Mouse (Mus musculus) forebrain, embryonic 12.5 days (tissue): ENCODE measurements around the gene Adcy9. TPM values are rescaled to one million over a fixed set of nuclear protein-coding genes. Genes with fewer than 3 reads are reported as not detected.

Source experiments
- ATAC-seq: fragments of 200-750 bp; cut with Nextera tagmentation; 2 replicates; pipeline ENCODE4 v1.8.0; 2017; ENCODE audit warnings: moderate TSS enrichment; ENCODE audit not compliant: low FRiP score
- H3K27ac ChIP-seq: fragments of 300-500 bp; sonication (generic); 2 replicates; pipeline ENCODE4 v1.5.1; 2016; ENCODE audit warnings: mild to moderate bottlenecking
- H3K27me3 ChIP-seq: fragments of 300-500 bp; sonication (generic); 2 replicates; pipeline ENCODE4 v1.6.1; 2016; ENCODE audit warnings: mild to moderate bottlenecking
- H3K36me3 ChIP-seq: fragments of 300-500 bp; sonication (generic); replicated peaks from 2 replicates; pipeline ENCODE4 v1.6.1; 2016; ENCODE audit warnings: mild to moderate bottlenecking
- H3K4me1 ChIP-seq: fragments of 300-500 bp; sonication (generic); 2 replicates; pipeline ENCODE4 v1.6.1; 2016
- H3K4me2 ChIP-seq: fragments of 300-500 bp; sonication (generic); 2 replicates; pipeline ENCODE4 v1.6.1; 2016; ENCODE audit warnings: mild to moderate bottlenecking, moderate library complexity
- H3K4me3 ChIP-seq: fragments of 300-500 bp; sonication (generic); replicated peaks from 2 replicates; pipeline ENCODE4 v1.5.1; 2016; ENCODE audit warnings: mild to moderate bottlenecking
- H3K9ac ChIP-seq: fragments of 300-500 bp; sonication (generic); 2 replicates; pipeline ENCODE4 v1.6.1; 2016; ENCODE audit warnings: mild to moderate bottlenecking
- H3K9me3 ChIP-seq: fragments of 300-500 bp; sonication (generic); 2 replicates; pipeline ENCODE4 v1.6.1; 2016
- WGBS: fragments of 180-500 bp; shearing (Covaris S2); methylation state at CpG from one replicate; pipeline ENCODE4 v1.1.7; 2016; 5-methylcytosine and 5-hydroxymethylcytosine counted together
- polyA plus RNA-seq: library from polyadenylated mRNA; unstranded; fragments of >200 nt; fragmentation: Nextera tagmentation; extraction: Ambion mirVana; gene quantifications from 2 replicates; pipeline ENCODE4 v1.2.1, GENCODE M21; 2016

The Adcy9 gene
- polyA plus RNA-seq, 1 experiment from 2014 or later: 1.4 TPM

GRCm38 (mm10) chr16:4414881-4415585, 5.3 kb downstream of the Adcy9 start:
- no peaks in the 10 kb centered on the region for H3K36me3 ChIP-seq
- H3K4me2 ChIP-seq: no peak overlapping the region; the same call in 1 of the 2 replicates
- H3K4me1 ChIP-seq: peaks cover 33% of the 10 kb centered on the region
- WGBS: 81% methylated on average over 8 of the region's 8 CpGs
- no peaks in the 10 kb centered on the region for H3K9me3 ChIP-seq
- no peak overlapping the region for H3K4me3 ChIP-seq
- no peak overlapping the region for H3K9ac ChIP-seq
- ATAC-seq: no peak
- peaks cover 33% of the 10 kb centered on the region for H3K27me3 ChIP-seq
- H3K27ac ChIP-seq: no peak overlapping the region

- 79% methylated on average over 9 of the region's 9 CpGs for WGBS
- Histone ChIP-seq H3K4me1 (peaks cover 28% of the 10 kb centered on the region), H3K27ac (no peak overlapping the region), H3K27me3 (peaks cover 28% of the 10 kb centered on the region), H3K4me3 (no peak overlapping the region), H3K9ac (no peak overlapping the region), H3K36me3 (no peaks in the 10 kb centered on the region), H3K9me3 (no peaks in the 10 kb centered on the region), H3K4me2 (no peak overlapping the region)
- no peak for ATAC-seq
These were observed 6.1 kb downstream of the Adcy9 start for GRCm38 (mm10) chr16:4413988-4414880.

- Histone ChIP-seq H3K27ac (no peak overlapping the region), H3K36me3 (no peaks in the 10 kb centered on the region), H3K4me1 (peaks cover 19% of the 10 kb centered on the region), H3K4me3 (no peak overlapping the region), H3K27me3 (peaks cover 19% of the 10 kb centered on the region), H3K4me2 (no peak overlapping the region), H3K9ac (no peak overlapping the region), H3K9me3 (no peaks in the 10 kb centered on the region)
- 42% methylated on average over 14 of the region's 14 CpGs for WGBS
- ATAC-seq: no peak
These were observed 7.0 kb downstream of the Adcy9 start for GRCm38 (mm10) chr16:4413301-4413700.

- no peak overlapping the region for H3K27ac ChIP-seq
- H3K36me3 ChIP-seq: no peaks in the 10 kb centered on the region
- no peak overlapping the region for H3K4me2 ChIP-seq
- 89% methylated on average over 4 of the region's 4 CpGs for WGBS
- H3K9me3 ChIP-seq: no peaks in the 10 kb centered on the region
- H3K4me1 ChIP-seq: peaks cover 19% of the 10 kb centered on the region; the same call in 1 of the 2 replicates
- no peak overlapping the region for H3K9ac ChIP-seq
- H3K27me3 ChIP-seq: peaks cover 9% of the 10 kb centered on the region
- ATAC-seq: no peak
- H3K4me3 ChIP-seq: no peak overlapping the region
These were observed 8.0 kb downstream of the Adcy9 start for GRCm38 (mm10) chr16:4412298-4412697.

- Histone ChIP-seq H3K4me3 (no peak overlapping the region), H3K27ac (no peak overlapping the region), H3K27me3 (peaks cover 7% of the 10 kb centered on the region), H3K9me3 (no peaks in the 10 kb centered on the region), H3K9ac (no peak overlapping the region), H3K4me2 (no peak overlapping the region), H3K36me3 (no peaks in the 10 kb centered on the region), H3K4me1 (peaks cover 14% of the 10 kb centered on the region; the same call in 1 of the 2 replicates)
- 65% methylated on average over 2 of the region's 2 CpGs for WGBS
- ATAC-seq: no peak
These were observed 9.0 kb downstream of the Adcy9 start for GRCm38 (mm10) chr16:4411296-4411695.

- Histone ChIP-seq H3K9me3 (no peaks in the 10 kb centered on the region), H3K36me3 (no peaks in the 10 kb centered on the region), H3K9ac (no peak overlapping the region), H3K4me3 (no peak overlapping the region), H3K4me1 (no peaks in the 10 kb centered on the region), H3K27me3 (no peaks in the 10 kb centered on the region), H3K27ac (no peak overlapping the region), H3K4me2 (no peak overlapping the region)
- whole genome bisulfite sequencing: 76% methylated on average over 2 of the region's 2 CpGs
- ATAC-seq: no peak
These were observed 12.8 kb downstream of the Adcy9 start for GRCm38 (mm10) chr16:4407536-4407935.

- Histone ChIP-seq H3K9ac (no peak overlapping the region), H3K36me3 (no peaks in the 10 kb centered on the region), H3K27ac (no peak overlapping the region), H3K9me3 (no peaks in the 10 kb centered on the region), H3K27me3 (no peaks in the 10 kb centered on the region), H3K4me3 (no peak overlapping the region), H3K4me1 (no peaks in the 10 kb centered on the region), H3K4me2 (no peak overlapping the region)
- whole genome bisulfite sequencing: 84% methylated on average over 4 of the region's 4 CpGs
- no peak for ATAC-seq
These were observed 13.6 kb downstream of the Adcy9 start for GRCm38 (mm10) chr16:4406706-4407105.

- Histone ChIP-seq H3K9ac (no peak overlapping the region), H3K27me3 (no peaks in the 10 kb centered on the region), H3K4me3 (no peak overlapping the region), H3K9me3 (no peaks in the 10 kb centered on the region), H3K36me3 (no peaks in the 10 kb centered on the region), H3K27ac (no peak overlapping the region), H3K4me2 (no peak overlapping the region), H3K4me1 (no peaks in the 10 kb centered on the region)
- WGBS: 91% methylated on average over 6 of the region's 6 CpGs
- ATAC-seq: no peak
These were observed 14.2 kb downstream of the Adcy9 start for GRCm38 (mm10) chr16:4406047-4406586.

- WGBS: 69% methylated on average over 8 of the region's 8 CpGs
- no peaks in the 10 kb centered on the region for H3K27me3 ChIP-seq
- H3K4me1 ChIP-seq: no peaks in the 10 kb centered on the region
- no peaks in the 10 kb centered on the region for H3K9me3 ChIP-seq
- H3K4me2 ChIP-seq: no peak overlapping the region
- no peaks in the 10 kb centered on the region for H3K36me3 ChIP-seq
- H3K4me3 ChIP-seq: no peak overlapping the region
- no peak for ATAC-seq
- no peak overlapping the region for H3K9ac ChIP-seq
- no peak overlapping the region for H3K27ac ChIP-seq
These were observed 15.2 kb downstream of the Adcy9 start for GRCm38 (mm10) chr16:4404933-4405761.

GRCm38 (mm10) chr16:4401109-4401508, 19.2 kb downstream of the Adcy9 start:
- 61% methylated on average over 1 of the region's 1 CpGs for WGBS
- Histone ChIP-seq H3K4me1 (no peaks in the 10 kb centered on the region), H3K27ac (no peak overlapping the region), H3K4me2 (no peak overlapping the region), H3K27me3 (no peaks in the 10 kb centered on the region), H3K9ac (no peak overlapping the region), H3K4me3 (no peak overlapping the region), H3K9me3 (no peaks in the 10 kb centered on the region), H3K36me3 (no peaks in the 10 kb centered on the region)
- ATAC-seq: no peak

- H3K27me3 ChIP-seq: no peaks in the 10 kb centered on the region
- H3K4me1 ChIP-seq: no peaks in the 10 kb centered on the region
- H3K27ac ChIP-seq: no peak overlapping the region
- H3K4me3 ChIP-seq: no peak overlapping the region
- ATAC-seq: no peak
- no peak overlapping the region for H3K4me2 ChIP-seq
- 80% methylated on average over 5 of the region's 5 CpGs for WGBS
- H3K9ac ChIP-seq: no peak overlapping the region
- no peaks in the 10 kb centered on the region for H3K9me3 ChIP-seq
- H3K36me3 ChIP-seq: no peaks in the 10 kb centered on the region
These were observed 20.7 kb downstream of the Adcy9 start for GRCm38 (mm10) chr16:4399471-4400223.
